Mouse (Mus musculus): ENCODE measurements around the gene Krr1.
"Not testable (repeated sequence)": the region's sequence is repeated elsewhere in the genome, so short reads cannot be mapped to it uniquely, and the experiment has no call there.

Krr1 gene

DNA sequence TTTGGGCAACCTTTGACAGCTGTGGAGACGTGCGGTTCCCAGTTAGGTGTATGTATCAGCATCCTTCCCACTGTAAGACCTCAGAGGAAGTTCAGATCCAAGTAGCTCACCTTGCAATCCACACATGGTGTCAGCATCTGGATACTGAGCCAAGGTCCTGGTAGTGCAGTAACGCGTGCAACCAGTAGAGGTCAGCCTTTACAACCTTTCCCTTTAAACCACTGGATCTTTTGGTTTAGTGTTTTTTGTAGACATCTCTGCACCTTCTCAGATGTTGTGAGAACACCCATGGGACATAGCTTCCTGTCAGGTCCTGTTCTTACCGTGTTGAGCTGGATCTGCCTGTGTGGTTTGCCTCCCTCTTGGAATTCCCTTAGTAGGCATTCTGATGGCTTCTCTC is 5.1 kb downstream of the Krr1 start:
- DNase-seq (ENCODE audit: low spot score in 2 of 2), result peak; percentile 56 to 60

DNA sequence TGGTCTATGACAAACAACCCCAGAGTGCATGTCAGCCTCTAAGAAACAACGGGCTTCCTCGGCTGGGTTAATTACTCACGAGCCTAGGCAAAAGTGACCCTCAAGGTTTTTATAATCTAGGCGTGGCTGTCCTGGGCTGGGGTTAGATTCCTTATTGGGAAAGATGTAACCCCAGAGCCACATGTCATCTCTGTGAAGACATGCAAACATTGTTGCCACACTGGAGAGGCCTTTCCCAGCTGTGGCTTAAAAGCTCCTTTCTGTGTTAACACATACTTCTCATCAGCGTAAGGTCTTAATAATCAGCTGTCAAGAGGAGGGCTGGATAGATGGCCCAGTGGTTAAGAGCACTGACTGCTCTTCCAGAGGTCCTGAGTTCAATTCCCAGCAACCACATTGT is 10.6 kb downstream of the Krr1 start:
- no peak for DNase-seq (ENCODE audit: low spot score in 2 of 2)

DNA sequence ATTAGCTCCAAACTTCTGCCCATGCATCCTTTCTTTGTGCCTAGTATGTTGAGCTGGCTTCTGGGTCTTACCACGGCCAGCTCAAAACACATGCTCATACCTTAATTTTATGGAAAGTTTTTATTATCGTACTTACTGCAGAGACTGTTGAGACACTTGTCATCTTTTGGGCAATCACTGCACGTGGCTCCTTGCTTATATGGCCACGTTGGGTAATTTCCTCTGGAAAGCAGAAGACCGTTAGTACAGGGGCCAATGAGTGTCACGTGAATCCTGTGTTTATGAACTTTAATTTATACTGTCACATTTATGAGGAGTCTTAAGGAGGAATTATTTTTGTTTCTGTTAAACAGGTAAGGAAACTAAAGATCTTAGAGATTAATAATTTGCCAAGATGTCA is 14.0 kb downstream of the Krr1 start:
- DNase-seq (ENCODE audit: low spot score in 2 of 2), result no peak

DNA sequence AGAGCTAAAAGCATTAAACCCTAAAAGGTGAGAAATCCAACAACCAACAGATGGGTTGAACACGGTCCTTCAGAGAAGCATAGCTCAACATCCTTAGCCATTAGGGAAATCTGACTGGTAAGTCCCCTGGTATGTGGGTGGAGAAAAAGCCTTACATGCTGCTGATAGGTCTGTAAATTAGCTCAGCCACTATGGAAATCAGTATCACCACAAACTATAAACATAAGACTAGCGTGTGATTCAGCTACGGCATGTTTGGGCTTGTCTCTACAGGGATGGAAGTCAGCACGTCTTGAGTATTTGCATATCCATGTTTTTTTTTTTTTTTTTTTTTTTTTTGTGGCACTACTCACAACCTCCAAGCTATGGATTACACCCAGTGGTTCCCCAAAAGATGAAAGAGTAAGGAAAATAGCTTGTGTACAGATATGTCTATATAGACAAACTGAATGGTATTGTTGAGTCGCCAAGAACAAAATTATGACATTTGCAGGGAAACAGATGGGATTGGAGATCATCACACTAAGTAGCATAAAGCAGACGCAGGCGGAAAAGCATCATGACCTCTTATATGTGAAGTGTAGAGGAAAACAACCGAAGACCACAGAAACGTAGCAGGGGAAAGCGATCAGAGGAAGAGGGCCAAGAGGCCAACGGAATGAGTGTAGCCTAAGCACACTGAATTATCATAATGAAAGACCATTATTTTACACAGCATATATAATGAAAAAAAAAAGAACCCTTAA is 23.5 kb downstream of the Krr1 start:
- DNase-seq (ENCODE audit: low spot score in 2 of 2), result no peak

DNA sequence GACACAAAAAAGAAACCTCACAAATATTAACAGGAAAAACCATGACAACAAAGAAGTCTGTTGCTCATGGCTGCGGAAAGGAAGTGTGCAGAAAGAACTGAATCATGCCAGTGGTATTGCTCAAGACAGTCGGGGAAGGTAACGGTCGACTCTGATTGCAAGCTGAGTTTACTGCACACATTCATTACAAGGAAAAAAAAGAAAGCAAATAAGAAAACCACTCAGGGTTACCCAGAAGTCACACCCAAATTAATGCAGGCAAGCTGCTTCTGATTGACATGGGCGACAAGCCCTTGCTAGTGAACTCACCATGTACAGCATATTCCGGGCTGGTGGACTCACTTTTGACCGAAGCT is 24.1 kb downstream of the Krr1 start:
- DNase-seq (ENCODE audit: low spot score in 2 of 2), result no peak

DNA sequence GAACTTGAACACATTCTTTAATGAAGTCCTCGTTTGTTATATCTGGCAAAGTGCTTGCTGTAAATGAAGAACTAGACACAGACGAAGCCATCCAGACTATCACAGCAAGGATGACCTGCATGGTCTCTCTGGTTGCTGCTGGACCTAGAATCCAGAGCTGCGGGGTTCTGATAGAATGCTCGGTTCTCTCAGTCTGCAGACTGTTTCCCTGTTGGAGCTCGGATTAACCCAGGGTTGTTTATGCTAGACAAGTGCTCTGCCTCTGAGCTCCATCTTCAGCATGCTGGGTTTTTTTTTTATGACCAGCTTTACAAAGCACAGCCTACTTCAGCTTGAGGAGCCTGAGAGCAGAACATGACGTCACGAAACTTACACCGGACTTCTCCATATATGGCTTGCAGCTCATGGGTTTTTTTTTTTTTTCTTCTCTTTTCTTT is 24.5 kb downstream of the Krr1 start:
- no peak for DNase-seq (ENCODE audit: low spot score in 2 of 2)

DNA sequence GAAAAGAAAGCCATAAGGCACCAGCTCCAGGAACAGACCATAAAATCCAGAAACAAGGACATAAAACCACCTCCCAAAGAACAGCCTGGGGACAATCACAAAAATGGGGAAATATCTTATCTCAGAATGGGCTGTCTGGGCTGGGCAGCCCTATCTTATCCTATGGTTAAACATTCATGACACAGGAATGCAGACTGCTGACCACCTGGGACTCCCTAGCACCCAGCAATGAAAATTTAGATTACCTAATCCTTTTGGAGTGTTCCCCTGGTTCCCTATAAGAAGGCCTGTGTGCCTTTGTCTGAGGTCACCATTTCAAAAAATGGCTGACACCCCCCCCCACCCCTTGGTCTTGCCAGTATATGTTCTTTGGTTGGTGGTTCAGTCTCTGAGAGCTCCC is 25.2 kb downstream of the Krr1 start:
- DNase-seq (ENCODE audit: low spot score in 2 of 2), result no peak

DNA sequence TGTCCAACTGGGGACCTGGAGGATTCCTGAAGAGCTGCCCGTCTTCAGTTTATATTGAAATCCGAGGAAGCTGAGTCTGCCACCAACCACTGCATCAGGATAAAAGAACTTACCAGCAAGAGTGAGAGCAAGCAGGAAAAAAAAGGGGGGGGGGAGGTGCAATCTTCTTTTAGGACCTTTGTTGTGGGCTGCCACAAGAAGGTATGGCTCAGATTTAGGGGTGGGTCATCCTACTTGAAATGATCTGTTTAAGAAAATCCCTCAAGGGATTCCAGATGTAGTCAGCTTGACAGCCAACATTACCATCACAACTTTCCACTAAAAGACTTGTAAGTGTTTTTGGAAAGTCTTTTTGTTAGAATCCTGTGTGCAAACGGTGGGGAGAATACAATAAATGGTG is 27.3 kb downstream of the Krr1 start:
- no peak for DNase-seq (ENCODE audit: low spot score in 2 of 2)

DNA sequence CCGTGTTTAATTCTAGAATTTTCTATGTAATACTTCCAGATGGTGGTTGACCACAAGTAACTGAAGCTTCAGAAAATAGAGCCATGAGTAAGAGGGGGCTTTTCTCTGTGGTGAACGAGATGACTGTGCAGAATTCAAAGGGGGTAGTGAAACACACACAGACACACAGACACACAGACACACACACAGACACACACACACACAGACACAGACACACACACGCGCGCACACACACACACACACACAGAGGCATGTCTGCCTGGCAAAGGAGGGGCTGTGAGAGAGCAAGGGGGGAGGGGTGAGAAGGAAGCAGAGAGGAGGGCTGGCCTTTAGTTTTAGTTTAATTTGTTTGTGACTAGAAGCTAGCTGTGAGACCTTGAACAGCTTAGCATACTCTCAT is 28.1 kb downstream of the Krr1 start:
- no peak for DNase-seq (ENCODE audit: low spot score in 2 of 2)

DNA sequence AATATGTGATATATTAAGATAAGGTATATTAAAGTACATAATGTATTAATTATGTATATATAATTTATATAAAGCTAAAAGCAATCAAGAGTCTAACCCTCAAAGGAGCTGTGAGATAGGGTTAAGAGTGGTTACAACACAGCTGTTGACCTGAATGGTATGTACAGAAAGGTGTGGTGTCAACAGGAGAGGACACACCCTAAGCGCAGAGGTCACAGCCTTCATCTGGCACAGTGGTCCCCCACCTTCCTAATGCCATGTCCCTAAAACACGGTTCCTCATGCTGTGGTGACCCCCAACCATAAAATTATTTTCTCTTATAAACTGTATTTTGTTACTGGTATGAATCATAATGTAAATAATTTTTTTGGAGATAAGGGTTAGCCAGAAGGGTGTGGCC is 28.9 kb downstream of the Krr1 start:
- DNase-seq (ENCODE audit: low spot score in 2 of 2), result no peak

DNA sequence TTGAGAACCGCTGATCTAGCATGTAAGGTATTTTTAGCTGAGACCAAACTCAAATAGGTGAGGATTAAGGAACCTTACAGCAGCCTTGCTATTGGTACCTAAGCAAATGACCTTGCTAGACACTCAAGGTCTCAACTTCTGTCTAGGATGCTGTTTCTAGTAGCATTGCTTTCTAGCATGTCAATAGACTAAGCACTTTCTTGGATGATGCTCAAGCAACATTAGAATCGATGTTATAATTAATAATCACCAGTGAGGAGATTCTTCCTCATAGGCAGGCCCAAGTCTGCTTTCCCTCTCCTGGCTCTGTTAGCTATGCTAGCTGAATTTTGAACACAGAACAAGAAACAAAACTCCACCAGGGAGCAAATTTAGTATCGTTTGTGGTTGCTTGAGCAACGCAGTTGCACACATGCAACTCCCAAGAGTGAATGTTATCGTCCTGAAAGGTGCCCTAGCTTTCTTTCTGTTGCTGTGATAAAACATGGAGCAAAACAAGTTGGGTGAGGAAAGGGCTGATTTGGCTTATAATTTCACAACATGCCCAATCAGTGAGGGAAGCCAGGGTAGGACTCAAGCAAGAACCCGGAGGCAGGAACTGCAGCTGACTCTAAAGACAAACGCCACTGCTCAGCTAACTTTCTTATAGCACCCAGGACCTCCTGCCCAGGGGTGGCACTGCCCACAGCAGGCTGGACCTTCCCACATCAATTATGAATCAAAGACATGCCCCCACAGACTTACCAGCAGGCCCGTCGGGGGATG is 29.5 kb downstream of the Krr1 start:
- no peak for DNase-seq (ENCODE audit: low spot score in 2 of 2)

DNA sequence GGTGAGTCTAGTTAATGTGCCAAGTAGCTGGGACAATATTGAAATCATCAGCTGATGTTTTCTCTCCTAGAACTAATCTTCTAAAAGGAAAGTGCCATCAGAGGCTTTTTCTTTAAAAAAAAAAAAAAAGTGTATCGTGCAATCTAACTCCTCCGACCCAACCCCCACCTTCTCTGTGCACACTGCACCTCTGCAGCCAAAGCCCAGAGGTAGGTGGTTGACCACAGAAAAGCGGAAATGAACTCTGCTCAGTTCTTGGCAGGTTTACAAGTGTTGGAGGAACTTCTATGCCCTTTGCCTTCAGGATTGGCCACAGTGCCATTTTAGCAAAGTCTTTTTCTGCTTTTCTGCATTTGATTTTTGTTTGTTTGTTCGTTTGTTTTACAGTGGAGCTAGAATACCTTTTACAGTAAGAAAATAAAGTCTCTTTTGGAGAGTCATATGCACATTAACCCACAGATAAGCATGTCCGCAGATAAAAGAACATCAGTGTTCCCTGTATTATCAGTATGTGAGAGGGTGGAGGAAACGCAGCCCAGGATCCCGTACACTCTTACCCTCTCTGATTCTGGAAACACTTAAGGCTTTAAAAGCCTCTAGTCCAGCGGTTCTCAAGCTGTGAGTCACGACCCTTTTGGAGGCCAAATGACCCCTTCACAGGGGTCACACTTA is 30.2 kb downstream of the Krr1 start, which contains the start of gene Glipr1:
TSS of gene Glipr1 (minus strand) at position 88 of the 672 bp plus-strand sequence.
- DNase-seq (ENCODE audit: low spot score in 2 of 2), result no peak

DNA sequence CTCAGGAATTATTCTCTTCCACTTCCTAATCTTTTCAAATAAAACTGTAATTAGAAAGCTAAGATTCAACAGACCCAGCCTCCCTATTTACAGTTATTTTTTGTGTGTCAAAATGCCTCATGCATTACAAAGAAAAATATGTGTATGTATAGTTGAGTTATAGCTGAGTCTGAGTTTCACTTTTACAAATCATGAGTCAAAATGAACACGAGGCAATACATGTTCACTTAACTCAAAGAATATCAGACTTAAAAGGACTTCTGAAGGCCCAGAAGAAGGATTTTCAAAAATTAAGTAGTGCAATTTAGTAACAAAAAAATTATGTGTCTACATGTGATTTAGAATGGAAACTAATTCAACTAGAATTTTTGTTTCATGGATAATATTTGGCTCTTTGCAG is 37.0 kb downstream of the Krr1 start:
- DNase-seq (ENCODE audit: low spot score in 2 of 2), result not testable (repeated sequence)

DNA sequence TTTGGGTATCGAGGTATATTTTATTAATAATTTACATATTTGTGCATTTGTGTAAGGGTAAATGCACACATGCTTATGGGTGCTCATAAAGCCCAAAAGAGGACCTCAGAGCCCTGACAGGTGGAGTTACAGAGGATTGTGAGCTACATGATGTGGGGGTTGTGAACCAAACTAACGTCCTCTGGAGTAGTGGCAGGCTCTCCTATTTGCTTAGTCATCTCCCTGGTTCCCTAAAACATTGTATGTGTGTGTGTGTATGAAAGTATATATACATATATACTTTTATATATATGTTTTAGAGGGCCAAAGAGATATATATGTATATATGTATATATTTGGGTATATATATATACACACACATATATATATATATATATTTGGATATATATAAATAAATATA is 51.1 kb downstream of the Krr1 start:
- DNase-seq (ENCODE audit: low spot score in 2 of 2), result no peak

DNA sequence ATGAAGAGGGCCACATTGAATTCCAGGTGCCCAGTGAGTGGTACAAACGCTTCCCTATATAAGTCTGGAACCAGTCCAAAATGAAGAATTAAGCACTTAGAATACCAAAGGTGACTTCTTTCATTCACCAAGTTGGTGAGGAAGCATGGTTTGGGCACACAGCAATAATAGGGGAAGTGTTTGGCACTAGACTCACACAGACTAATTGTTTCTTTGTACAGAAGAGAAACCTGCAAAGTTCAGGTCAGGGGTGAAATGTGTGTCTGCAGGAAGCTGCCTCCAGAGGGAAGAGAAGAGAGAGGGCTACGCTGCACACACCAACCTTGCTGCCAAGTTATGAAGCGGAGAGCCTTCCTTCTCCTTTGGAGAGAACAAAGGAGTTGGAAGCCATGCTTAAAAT is 56.2 kb downstream of the Krr1 start:
- DNase-seq (ENCODE audit: low spot score in 2 of 2), result not testable (repeated sequence)

Data from frontal cortex, postnatal 25 days (tissue).